Mouse (Mus musculus) thymus, postnatal 10 days (tissue): Measurements from ENCODE around the gene Gm11985.

ENCODE experiments used
- DNase-seq, 2 experiments: peaks; one replicate each; pipeline ENCODE4 v3.0.0; 2021; ENCODE audit warnings: low spot score in 2 of 2

Gene Gm11985

GRCm38 (mm10) chr11:7188469-7188868, at the start of gene Gm11985:
Gm11985 (minus strand) TSS chr11:7188569.
- no peak for DNase-seq

GRCm38 (mm10) chr11:7237712-7238111, 49.3 kb upstream of the Gm11985 start:
- no peak for DNase-seq

GRCm38 (mm10) chr11:7236751-7237150, 48.4 kb upstream of the Gm11985 start:
- DNase-seq = no peak

GRCm38 (mm10) chr11:7234981-7235609, 46.7 kb upstream of the Gm11985 start:
- no peak for DNase-seq

GRCm38 (mm10) chr11:7234436-7234835, 46.1 kb upstream of the Gm11985 start:
- DNase-seq = no peak

GRCm38 (mm10) chr11:7233333-7233732, 45.0 kb upstream of the Gm11985 start:
- no peak for DNase-seq

- DNase-seq = no peak
Measured at GRCm38 (mm10) chr11:7231958-7232357, 43.6 kb upstream of the Gm11985 start.

- DNase-seq = no peak
Measured at GRCm38 (mm10) chr11:7230000-7230399, 41.6 kb upstream of the Gm11985 start.

- no peak for DNase-seq
Measured at GRCm38 (mm10) chr11:7228107-7228506, 39.7 kb upstream of the Gm11985 start.

- no peak for DNase-seq
Measured at GRCm38 (mm10) chr11:7226810-7227550, 38.6 kb upstream of the Gm11985 start.

GRCm38 (mm10) chr11:7226200-7226599, 37.8 kb upstream of the Gm11985 start:
- DNase-seq = no peak

- DNase-seq = peak in 1 of 2 experiments; percentile 12
Measured at GRCm38 (mm10) chr11:7221826-7222225, 33.5 kb upstream of the Gm11985 start.

- DNase-seq = peak in 1 of 2 experiments; percentile 48
Measured at GRCm38 (mm10) chr11:7215703-7216102, 27.3 kb upstream of the Gm11985 start.

GRCm38 (mm10) chr11:7214761-7215160, 26.4 kb upstream of the Gm11985 start:
- no peak for DNase-seq

- DNase-seq = no peak
Measured at GRCm38 (mm10) chr11:7214342-7214660, 25.9 kb upstream of the Gm11985 start.

GRCm38 (mm10) chr11:7213501-7214341, 25.4 kb upstream of the Gm11985 start, which contains the start of gene Igfbp3:
Igfbp3 (minus strand) TSS chr11:7213923.
- no peak for DNase-seq

- DNase-seq = no peak
Measured at GRCm38 (mm10) chr11:7213161-7213500, 24.8 kb upstream of the Gm11985 start.

- DNase-seq = no peak
Measured at GRCm38 (mm10) chr11:7212126-7212798, 23.9 kb upstream of the Gm11985 start.

GRCm38 (mm10) chr11:7211211-7211610, 22.8 kb upstream of the Gm11985 start:
- DNase-seq = no peak

- peak in 1 of 2 experiments; percentile 61 for DNase-seq
Measured at GRCm38 (mm10) chr11:7210343-7210742, 22.0 kb upstream of the Gm11985 start.

- no peak for DNase-seq
Measured at GRCm38 (mm10) chr11:7203846-7204245, 15.5 kb upstream of the Gm11985 start.

GRCm38 (mm10) chr11:7202206-7202605, 13.8 kb upstream of the Gm11985 start:
- DNase-seq = no peak
